Mouse (Mus musculus): Measurements from ENCODE around the gene 4930568D16Rik.
A peak's percentile ranks its signal among the peaks of the same experiment; 100 is the strongest.

- TF ChIP-seq CTCF (IDR thresholded peaks at IDR 0.05; ENCODE audit: insufficient read depth, low read depth, low read length): no peak
- TF ChIP-seq POLR2A (IDR thresholded peaks at IDR 0.05; ENCODE audit: insufficient read depth, low read depth, low read length): peak; percentile 22; the same call in 1 of the 2 replicates
Observed at GRCm38 (mm10) chr2:35336388-35337280, 30.9 kb downstream of the 4930568D16Rik start, which contains the start of gene Stom.
